ENCODE assay signal across 12 mouse cellular contexts in genomic region chr7:67619836-67620235, GRCm38 (mm10). TPM values are rescaled to one million over a fixed set of nuclear protein-coding genes. Genes with fewer than 3 reads are reported as not detected.
DNase-seq lines count a peak whose midpoint lies in the region; ATAC-seq and TF ChIP-seq lines count a peak whose summit lies in the region.
"Had no signal": no experiment of that assay in that cellular context is flagged by ENCODE, and none has a peak within 500 bp of the region (broad histone marks: within the 10 kb centered on the region; RNA-seq: fewer than 3 reads in every experiment).

No protein-coding gene starts in this region.

- TF ChIP-seq CTCF in thymus, adult 2 months (IDR thresholded peaks at IDR 0.05; ENCODE audit: borderline replicate concordance, control insufficient read depth, extremely low read depth, insufficient read depth, low read length, poor library complexity) = no peak

- no peak for TF ChIP-seq POLR2A in thymus, adult 2 months (IDR thresholded peaks at IDR 0.05; ENCODE audit: control insufficient read depth, extremely low read depth, insufficient read depth, low read length, poor library complexity)

- ATAC-seq in frontal cortex, adult (ENCODE audit: low TSS enrichment) = peak; percentile 78
- ATAC-seq in limb, embryonic 12.5 days (ENCODE audit: insufficient number of reproducible peaks, insufficient read depth, low FRiP score, low TSS enrichment, low read depth) = peak; percentile 62; the same call in 1 of the 2 replicates

- peaks cover 39% of the 10 kb centered on the region for H3K4me1 ChIP-seq in limb, embryonic 12.5 days (replicated peaks)
- H3K4me1 ChIP-seq in limb, embryonic 10.5 days = peaks cover 13% of the 10 kb centered on the region
- H3K4me1 ChIP-seq in thymus, adult 2 months (replicated peaks; ENCODE audit: control insufficient read depth, insufficient read depth, low read length) = no peaks in the 10 kb centered on the region; the same call in 1 of the 2 replicates

- H3K4me2 ChIP-seq in limb, embryonic 12.5 days = no peak overlapping the region
- H3K4me2 ChIP-seq: heart, embryonic 13.5 days had no signal

- WGBS in limb, embryonic 12.5 days = 67% methylated on average over 4 of the region's 4 CpGs
- 85% methylated on average over 4 of the region's 4 CpGs for WGBS in limb, embryonic 10.5 days
- WGBS in thymus, adult 2 months = 93% methylated on average over 4 of the region's 4 CpGs

- H3K4me3 ChIP-seq in limb, embryonic 12.5 days (replicated peaks) = no peak overlapping the region
- H3K4me3 ChIP-seq in limb, embryonic 10.5 days = no peak overlapping the region
- no peak overlapping the region for H3K4me3 ChIP-seq in thymus, adult 2 months (ENCODE audit: control insufficient read depth, insufficient read depth, low read length)
- H3K4me3 ChIP-seq: erythroblast, embryonic 14.5 days; heart, embryonic 13.5 days had no signal

- no peak overlapping the region for H3K9ac ChIP-seq in limb, embryonic 12.5 days (replicated peaks)
- H3K9ac ChIP-seq: heart, embryonic 13.5 days had no signal

- H3K36me3 ChIP-seq in limb, embryonic 12.5 days = no peaks in the 10 kb centered on the region
- no peaks in the 10 kb centered on the region for H3K36me3 ChIP-seq in limb, embryonic 10.5 days
- H3K36me3 ChIP-seq in thymus, adult 2 months (ENCODE audit: control insufficient read depth, insufficient read depth, low read length) = no peaks in the 10 kb centered on the region
- H3K36me3 ChIP-seq: heart, embryonic 13.5 days had no signal

- no peak for DNase-seq in frontal cortex, postnatal 10 days (ENCODE audit: low spot score in 2 of 2)
- no peak for DNase-seq in limb, embryonic 10.5 days (ENCODE audit: low spot score)
- peak; percentile 45 for DNase-seq in ES-CJ7 (ENCODE audit: low read depth, low spot score)
- DNase-seq in fibroblast of lung, adult 2 months (ENCODE audit: low read depth) = peak; percentile 61
- no peak for DNase-seq in kidney, adult 8-10 months
- DNase-seq in thymus, adult 2 months = no peak
- DNase-seq: liver had no signal

- no peaks in the 10 kb centered on the region for H3K9me3 ChIP-seq in limb, embryonic 12.5 days
- H3K9me3 ChIP-seq in limb, embryonic 10.5 days (replicated peaks) = no peaks in the 10 kb centered on the region
- H3K9me3 ChIP-seq: G1E; heart, embryonic 13.5 days had no signal

- H3K27me3 ChIP-seq in limb, embryonic 12.5 days = no peaks in the 10 kb centered on the region
- H3K27me3 ChIP-seq in limb, embryonic 10.5 days (ENCODE audit: low read depth, poor library complexity, severe bottlenecking) = no peaks in the 10 kb centered on the region
- no peaks in the 10 kb centered on the region for H3K27me3 ChIP-seq in thymus, adult 2 months (ENCODE audit: control insufficient read depth, insufficient read depth, low read length)
- H3K27me3 ChIP-seq: heart, embryonic 13.5 days had no signal

- no peak overlapping the region for H3K27ac ChIP-seq in limb, embryonic 12.5 days
- H3K27ac ChIP-seq in limb, embryonic 10.5 days = no peak overlapping the region
- no peak overlapping the region for H3K27ac ChIP-seq in thymus, adult 2 months (ENCODE audit: control insufficient read depth, insufficient read depth, low read length)

RNA-seq across cellular contexts. Expression of gene Lrrc28, which starts 25.2 kb away (rescaled TPM):
- polyA plus RNA-seq in limb, embryonic 12.5 days (2016; fragmentation: Nextera tagmentation; extraction: Ambion mirVana) = 27.1 and 29.6 TPM in 2 replicates
- 18.9 and 22.5 TPM in 2 replicates for polyA plus RNA-seq in limb, embryonic 10.5 days (2016; fragmentation: Nextera tagmentation; extraction: Ambion mirVana)
- 39.2 and 39.4 TPM in 2 replicates for polyA plus RNA-seq in thymus, adult 2 months (2012; rRNA removed)

RNA-seq across cellular contexts. Expression of gene Ttc23, which starts 27.4 kb away (rescaled TPM):
- polyA plus RNA-seq in limb, embryonic 12.5 days (2016; fragmentation: Nextera tagmentation; extraction: Ambion mirVana) = 63.0 and 68.2 TPM in 2 replicates
- polyA plus RNA-seq in limb, embryonic 10.5 days (2016; fragmentation: Nextera tagmentation; extraction: Ambion mirVana) = 52.0 and 59.6 TPM in 2 replicates
- polyA plus RNA-seq in thymus, adult 2 months (2012; rRNA removed) = 2.9 and 4.5 TPM in 2 replicates
- polyA plus RNA-seq: erythroblast, embryonic 14.5 days had no signal

Comparison
In these comparisons a context has a peak if more than half of its experiments do, and no peak if none do; other contexts are left out.
1. DNase-seq: peak in ES-CJ7 (single experiment) and fibroblast of lung, adult 2 months (single experiment); none in frontal cortex, postnatal 10 days (0 of 2), limb, embryonic 10.5 days (single experiment), kidney, adult 8-10 months (0 of 2) and thymus, adult 2 months (single experiment).